Mouse (Mus musculus) colon, adult 2 months (tissue): ENCODE results near the gene Qpct. TPM values are rescaled to one million over a fixed set of nuclear protein-coding genes. Genes with fewer than 3 reads are reported as not detected.

Experiments
- polyA plus RNA-seq: library from polyadenylated mRNA; depleted of rRNA; stranded (reverse); fragments of >200 nt; gene quantifications from 2 replicates; pipeline ENCODE4 v1.2.3, GENCODE M21; 2012; rRNA removed

Qpct gene
- polyA plus RNA-seq, result 7.5 and 11.9 TPM in 2 replicates

GRCm38 (mm10) chr17:79051606-79052005 is at the start of gene Qpct:
Qpct (plus strand) TSS chr17:79051906.

GRCm38 (mm10) chr17:79020208-79020983 is 31.3 kb upstream of the Qpct start, which contains the start of gene Prkd3:
Prkd3 (minus strand) TSS chr17:79020816.

Other genes starting within 250 kb of the Qpct start
- 12.2 TPM in 2 replicates for gene Heatr5b, start 216.5 kb upstream of the Qpct start, polyA plus RNA-seq
- gene Gpatch11, start 216.3 kb upstream of the Qpct start, polyA plus RNA-seq, result 6.1 and 7.2 TPM in 2 replicates
- gene Eif2ak2, start 169.3 kb upstream of the Qpct start, polyA plus RNA-seq, result 5.7 and 6.1 TPM in 2 replicates
- not detected in 2 replicates for gene Sult6b1, start 144.9 kb upstream of the Qpct start, polyA plus RNA-seq
- gene Cebpzos, start 135.4 kb upstream of the Qpct start, polyA plus RNA-seq, result 6.3 and 6.8 TPM in 2 replicates
- gene Cebpz, start 114.8 kb upstream of the Qpct start, polyA plus RNA-seq, result 1.3 and 1.5 TPM in 2 replicates
- 5.2 and 5.5 TPM in 2 replicates for gene Ndufaf7, start 114.8 kb upstream of the Qpct start, polyA plus RNA-seq
- gene Prkd3, start 31.1 kb upstream of the Qpct start, polyA plus RNA-seq, result 2.9 and 3.1 TPM in 2 replicates